Mouse (Mus musculus): Measurements from ENCODE around the gene BC030867. TPM values are rescaled to one million over a fixed set of nuclear protein-coding genes. Genes with fewer than 3 reads are reported as not detected.

The BC030867 gene
- total RNA-seq, 2 experiments from 2014 or later: not detected

- Histone ChIP-seq H3K27ac (no peak overlapping the region), H3K4me3 (no peak overlapping the region)
- intact Hi-C loops (cut with DNase I): loop anchor here (10.0 kb wide), 1 partner anchor 255 kb away; the partner anchor contains the start of gene Gpatch8
- peak; percentile 68 for DNase-seq
- peak; percentile 68 for TF ChIP-seq CTCF (IDR thresholded peaks at IDR 0.05)
Measured at GRCm38 (mm10) chr11:102299839-102300238, 51.2 kb downstream of the BC030867 start.

DNA sequence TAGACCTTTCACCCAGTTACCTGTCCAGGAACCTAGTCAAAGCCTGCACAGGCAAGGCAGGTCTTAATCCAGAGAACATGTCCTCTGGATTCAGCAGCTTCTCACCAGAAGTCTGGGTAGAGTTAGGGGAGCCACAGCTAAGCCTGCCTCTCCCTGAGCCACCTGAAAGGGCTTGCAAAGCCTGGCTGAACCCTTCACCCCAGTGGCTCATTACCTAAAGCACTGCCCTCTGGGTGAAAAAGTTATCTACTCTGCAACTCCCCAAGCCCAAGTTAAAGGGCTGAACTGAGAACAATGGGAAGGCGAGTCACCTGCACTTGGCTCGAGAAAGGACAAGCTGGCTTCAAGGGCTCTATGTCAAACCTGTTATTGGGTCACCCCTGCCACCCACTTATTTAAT is 55.5 kb downstream of the BC030867 start:
- no peak for TF ChIP-seq CTCF (IDR thresholded peaks at IDR 0.05)
- H3K4me3 ChIP-seq: no peak overlapping the region
- no peak for DNase-seq
- intact Hi-C loops (cut with DNase I): no loop called here
- no peak overlapping the region for H3K27ac ChIP-seq

DNA sequence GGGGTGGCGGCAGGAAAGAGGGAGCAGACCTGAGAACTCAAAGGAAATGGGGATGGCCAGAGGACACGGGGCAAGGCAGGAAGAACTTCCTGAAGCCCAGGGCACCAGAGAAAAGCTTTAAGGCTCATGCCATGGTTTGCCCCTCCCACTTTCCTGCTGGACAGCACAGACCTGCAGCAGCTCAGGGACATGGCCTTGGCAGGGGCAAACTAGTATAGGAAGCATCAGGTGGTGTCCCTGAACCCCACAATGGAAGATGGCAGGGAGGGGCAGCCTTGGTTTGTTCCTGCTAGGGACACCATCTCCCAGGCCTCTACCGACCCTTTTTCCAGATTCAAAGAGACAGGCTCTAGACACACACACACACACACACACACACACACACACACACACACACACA is 56.7 kb downstream of the BC030867 start:
- H3K4me3 ChIP-seq: no peak overlapping the region
- intact Hi-C loops (cut with DNase I): no loop called here
- no peak for TF ChIP-seq CTCF (IDR thresholded peaks at IDR 0.05)
- DNase-seq: peak; percentile 15
- no peak overlapping the region for H3K27ac ChIP-seq

DNA sequence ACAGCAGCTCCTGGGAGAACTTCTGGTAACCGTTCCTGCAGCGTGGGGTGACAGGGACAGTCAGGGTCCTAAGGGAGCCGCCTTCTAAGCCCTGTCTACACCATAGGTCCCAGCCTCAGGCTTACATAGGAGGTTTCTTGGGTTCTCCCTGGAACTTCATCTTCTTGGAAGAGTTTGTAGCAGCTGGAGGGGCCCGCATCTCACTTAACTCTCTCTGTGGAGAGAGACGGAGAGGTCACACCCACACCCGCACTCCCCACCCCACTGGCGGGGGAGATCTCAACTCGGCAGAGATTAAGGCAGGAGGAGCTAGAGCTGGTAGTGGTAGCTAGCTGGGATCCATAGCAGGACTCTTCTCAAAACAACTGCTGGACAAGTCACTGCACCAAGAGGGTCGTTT is 59.4 kb downstream of the BC030867 start:
- intact Hi-C loops (cut with DNase I): loop anchor here (2.0 kb wide), 2 partner anchors 105 to 127 kb away; no protein-coding TSS in a partner anchor

DNA sequence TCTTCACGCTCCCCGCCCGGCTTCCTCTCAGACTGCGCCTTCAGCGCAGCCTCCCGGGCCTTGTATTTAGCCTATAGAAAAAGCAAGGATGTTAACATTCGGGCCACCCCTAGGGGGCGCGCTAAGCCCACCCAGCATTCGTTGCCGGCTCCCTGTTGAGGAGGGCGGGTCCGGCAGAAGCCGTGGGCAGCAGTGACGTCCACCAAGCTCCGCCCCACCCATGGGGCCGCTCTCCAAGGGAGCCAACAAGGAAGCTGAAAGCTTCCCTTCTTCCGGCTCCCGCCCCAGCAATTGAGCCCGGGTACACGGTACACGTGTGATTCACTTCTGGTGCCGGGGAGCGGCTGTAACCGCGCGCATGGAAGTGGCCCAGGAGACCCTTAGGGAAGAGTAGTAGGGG is 60.3 kb downstream of the BC030867 start:
- peak; percentile 98 for DNase-seq
- Histone ChIP-seq H3K4me3 (peak overlapping the region; percentile 65), H3K27ac (peak overlapping the region; percentile 84)
- intact Hi-C loops (cut with DNase I): loop anchor here (2.0 kb wide), 2 partner anchors 104 to 126 kb away; no protein-coding TSS in a partner anchor
- TF ChIP-seq CTCF (IDR thresholded peaks at IDR 0.05): no peak; the same call in none of the 2 replicates

More for the DNA sequence above, 59.4 kb downstream of the BC030867 start:
- TF ChIP-seq CTCF (IDR thresholded peaks at IDR 0.05): no peak
- DNase-seq: no peak
- H3K27ac ChIP-seq: no peak overlapping the region
- no peak overlapping the region for H3K4me3 ChIP-seq

DNA sequence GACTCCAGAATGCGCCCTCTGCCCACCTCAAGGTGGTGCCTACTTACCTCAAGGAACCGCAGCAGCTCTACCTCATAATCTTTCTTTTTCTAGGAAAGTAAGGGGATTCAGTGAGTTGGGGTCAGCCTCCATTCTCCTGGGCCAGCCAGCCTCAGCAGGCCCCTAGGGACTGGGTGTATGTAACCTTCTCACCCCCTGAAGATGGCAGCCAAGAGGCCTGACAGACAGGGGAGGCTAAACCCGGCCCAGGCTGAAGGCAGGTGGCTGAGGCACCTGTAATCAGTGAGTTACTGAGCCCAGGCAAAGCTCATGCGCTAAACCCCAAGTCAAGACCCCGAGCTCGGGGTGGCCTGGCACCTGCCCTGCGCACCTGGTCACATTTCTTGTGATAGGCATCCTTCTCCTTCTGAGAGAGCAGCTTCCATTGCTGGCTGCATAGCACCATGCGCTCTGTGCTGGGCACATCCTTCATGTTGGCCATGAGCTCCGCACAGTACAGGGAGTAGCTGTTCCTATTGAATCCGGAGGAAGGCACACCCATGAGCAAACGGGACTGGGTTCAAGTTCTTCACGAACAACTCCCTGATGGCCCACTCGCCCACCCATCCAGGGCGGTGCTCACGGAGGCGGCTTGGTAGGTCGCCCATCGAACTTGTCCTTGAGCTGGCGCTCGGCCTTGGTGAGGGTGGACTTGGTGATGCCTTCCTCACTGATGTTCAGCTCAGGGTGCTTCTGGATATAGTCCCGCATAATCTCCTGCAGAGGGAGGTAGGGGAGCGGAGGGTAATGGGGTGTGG is 61.3 kb downstream of the BC030867 start:
- DNase-seq: peak; percentile 39
- Histone ChIP-seq H3K27ac (peak overlapping the region; percentile 84), H3K4me3 (peak overlapping the region; percentile 65; the same call in 1 of the 2 replicates)
- intact Hi-C loops (cut with DNase I): loop anchor here (2.0 kb wide), 2 partner anchors 103 to 125 kb away; no protein-coding TSS in a partner anchor
- no peak for TF ChIP-seq CTCF (IDR thresholded peaks at IDR 0.05)

DNA sequence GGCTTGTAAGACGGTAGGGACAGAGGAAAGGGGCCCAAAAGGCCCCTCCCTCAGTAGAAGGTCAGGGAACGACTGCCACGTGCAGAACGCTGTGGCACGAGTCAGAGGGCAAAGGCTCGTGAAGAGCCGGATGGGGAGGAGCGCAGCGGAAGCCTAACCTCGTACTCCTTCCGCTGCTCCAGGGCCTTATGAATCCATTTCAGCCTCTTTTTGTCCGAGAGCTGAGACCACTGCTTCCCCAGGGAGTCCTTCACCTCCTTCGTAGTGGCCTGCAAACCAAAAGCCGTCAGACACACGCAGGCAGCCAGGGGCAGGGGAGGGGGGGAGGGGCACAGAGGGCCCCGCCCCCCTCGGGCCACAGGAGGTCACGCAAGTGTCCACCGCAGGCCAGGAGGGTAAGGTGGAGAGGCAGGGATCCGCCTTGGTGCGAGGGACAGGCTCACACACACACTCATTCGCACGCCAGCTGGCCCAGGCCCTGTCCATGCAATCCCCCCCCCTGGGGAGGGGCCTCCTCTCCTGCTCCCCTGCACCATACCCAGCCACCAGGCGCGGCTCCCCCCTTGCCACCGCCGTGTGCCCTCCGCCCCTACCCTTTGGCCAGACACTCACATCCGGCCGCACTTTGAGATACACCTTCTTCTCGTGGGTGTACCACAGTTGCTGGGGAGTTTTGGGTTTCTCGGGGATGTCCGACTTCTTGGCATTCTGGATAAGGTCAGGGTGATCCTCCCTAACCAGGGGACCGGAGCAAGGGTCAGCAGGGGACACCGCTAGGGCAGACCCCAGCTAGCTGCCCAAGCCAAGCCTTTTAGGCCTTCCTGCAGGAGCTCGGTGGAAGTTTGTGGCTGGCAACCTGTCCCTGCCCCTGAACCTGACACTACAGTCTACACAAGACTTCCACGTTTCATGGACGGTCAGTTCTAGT is 62.4 kb downstream of the BC030867 start:
- intact Hi-C loops (cut with DNase I): no loop called here
- no peak for DNase-seq
- no peak overlapping the region for H3K4me3 ChIP-seq

GRCm38 (mm10) chr11:102311966-102312365 is 63.3 kb downstream of the BC030867 start:
- Histone ChIP-seq H3K27ac (no peak overlapping the region), H3K4me3 (no peak overlapping the region)
- no peak for TF ChIP-seq CTCF (IDR thresholded peaks at IDR 0.05)
- DNase-seq: no peak
- intact Hi-C loops (cut with DNase I): no loop called here

More for the DNA sequence above, 62.4 kb downstream of the BC030867 start:
- H3K27ac ChIP-seq: no peak overlapping the region
- TF ChIP-seq CTCF (IDR thresholded peaks at IDR 0.05): no peak

DNA sequence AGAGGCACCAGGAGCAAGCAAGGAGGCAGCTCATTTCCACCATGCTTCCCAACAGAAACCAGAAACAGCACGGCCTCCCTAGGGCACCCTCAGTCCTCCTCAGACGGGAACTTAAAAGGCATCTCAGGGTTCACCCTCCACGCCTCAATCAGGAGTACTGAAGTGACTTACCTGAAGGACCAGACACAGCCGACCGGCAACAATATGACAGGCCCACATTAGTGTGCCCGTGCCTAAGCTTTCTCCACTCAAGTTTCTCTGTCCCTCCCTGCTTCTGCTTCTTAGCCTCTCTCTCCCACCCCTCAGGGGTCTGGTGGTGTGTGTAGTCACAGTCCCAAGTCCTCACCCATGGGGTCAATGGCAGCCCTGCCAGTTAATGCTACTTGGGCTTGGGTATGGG is 63.9 kb downstream of the BC030867 start:
- no peak overlapping the region for H3K27ac ChIP-seq
- DNase-seq: no peak
- TF ChIP-seq CTCF (IDR thresholded peaks at IDR 0.05): no peak
- no peak overlapping the region for H3K4me3 ChIP-seq
- intact Hi-C loops (cut with DNase I): no loop called here

DNA sequence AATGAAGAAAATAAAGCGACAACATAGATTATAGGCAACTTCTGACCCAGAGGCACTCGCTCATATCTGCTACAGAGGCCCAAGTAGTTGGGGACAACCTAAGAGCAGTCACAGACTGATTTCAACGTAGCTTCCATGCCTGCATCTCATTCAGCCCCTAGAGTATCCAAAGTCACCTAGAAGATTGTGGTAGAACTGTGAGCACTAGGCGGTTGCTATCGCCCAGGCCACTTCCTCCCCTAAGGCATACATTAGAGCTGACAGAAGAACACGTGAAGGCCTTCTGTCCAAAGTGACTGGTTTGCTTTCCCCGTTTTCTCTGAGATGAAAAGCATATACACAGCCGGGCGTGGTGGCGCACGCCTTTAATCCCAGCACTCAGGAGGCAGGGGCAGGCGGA is 65.6 kb downstream of the BC030867 start:
- H3K4me3 ChIP-seq: no peak overlapping the region
- no peak overlapping the region for H3K27ac ChIP-seq
- no peak for TF ChIP-seq CTCF (IDR thresholded peaks at IDR 0.05)
- intact Hi-C loops (cut with DNase I): no loop called here
- no peak for DNase-seq

Small RNA genes lying within 50 kb of the gene (microRNA-seq; reads per million reads assigned to microRNA genes)
- gene Mir8101: not detected

Other genes starting within 250 kb of the BC030867 start
- gene Mpp3, start 220.4 kb upstream of the BC030867 start, total RNA-seq (2021): 10 to 100 TPM; 19.4 to 34.7 TPM
- 10 to 100 TPM; 17.6 to 18.9 TPM for gene Cd300lg, start 207.4 kb upstream of the BC030867 start, total RNA-seq (2021)
- 1 to 10 TPM; 1.2 TPM for gene Mpp2, start 160.4 kb upstream of the BC030867 start, total RNA-seq (2021)
- not detected for gene Ppy, start 147.6 kb upstream of the BC030867 start, total RNA-seq (2021)
- gene Pyy, start 141.1 kb upstream of the BC030867 start, total RNA-seq (2021): not detected
- not detected for gene Nags, start 103.4 kb upstream of the BC030867 start, total RNA-seq (2021)
- 10 to 100 TPM in 1 of 2 experiments, 1 to 10 TPM in 1; 9.8 to 10.2 TPM for gene Tmem101, start 92.5 kb upstream of the BC030867 start, total RNA-seq (2021)
- gene Lsm12, start 63.6 kb upstream of the BC030867 start, total RNA-seq (2021): 100 to 1,000 TPM in 1 of 2 experiments, 10 to 100 TPM in 1; 95.3 to 106 TPM
- gene G6pc3, start 59.3 kb upstream of the BC030867 start, total RNA-seq (2021): 10 to 100 TPM; 50.3 to 53.0 TPM
- gene Hdac5, start 18.7 kb upstream of the BC030867 start, total RNA-seq (2021): 10 to 100 TPM; 78.3 to 78.7 TPM
- 10 to 100 TPM; 78.2 to 80.4 TPM for gene Asb16, start 19.9 kb downstream of the BC030867 start, total RNA-seq (2021)
- gene Tmub2, start 36.0 kb downstream of the BC030867 start, total RNA-seq (2021): 10 to 100 TPM; 13.9 to 15.7 TPM
- gene Atxn7l3, start 47.7 kb downstream of the BC030867 start, total RNA-seq (2021): 10 to 100 TPM; 12.0 to 12.6 TPM
- gene Ubtf, start 70.9 kb downstream of the BC030867 start, total RNA-seq (2021): 10 to 100 TPM; 37.8 to 40.4 TPM
- under 1 TPM in 1 of 2 experiments, not detected in 1; 0.06 TPM for gene Slc4a1, start 117.3 kb downstream of the BC030867 start, total RNA-seq (2021)
- gene Rundc3a, start 144.5 kb downstream of the BC030867 start, total RNA-seq (2021): not detected
- gene Slc25a39, start 159.1 kb downstream of the BC030867 start, total RNA-seq (2021): 10 to 100 TPM; 51.4 to 76.4 TPM
- gene Grn, start 181.4 kb downstream of the BC030867 start, total RNA-seq (2021): 10 to 100 TPM; 12.6 to 32.3 TPM
- gene Fam171a2, start 198.8 kb downstream of the BC030867 start, total RNA-seq (2021): 1 to 10 TPM in 1 of 2 experiments, under 1 TPM in 1; 0.66 to 1.1 TPM
- 1 to 10 TPM in 1 of 2 experiments, under 1 TPM in 1; 0.51 to 2.7 TPM for gene Itga2b, start 221.2 kb downstream of the BC030867 start, total RNA-seq (2021)